Mouse (Mus musculus) megakaryocyte progenitor cell, adult 5-6 weeks (primary cell): ENCODE measurements at regions not wholly inside any gene's neighbourhood (a gene's known extent, or its start where the extent isn't known, plus 50 kb on each side); places are given as distances from the start of the nearest gene placed in this dataset.

Source experiments
- ATAC-seq: replicated peaks from 2 replicates; pipeline ENCODE4 v1.8.0; 2016; ENCODE audit warnings: mild to moderate bottlenecking, moderate TSS enrichment, inconsistent platforms; ENCODE audit not compliant: poor library complexity

DNA sequence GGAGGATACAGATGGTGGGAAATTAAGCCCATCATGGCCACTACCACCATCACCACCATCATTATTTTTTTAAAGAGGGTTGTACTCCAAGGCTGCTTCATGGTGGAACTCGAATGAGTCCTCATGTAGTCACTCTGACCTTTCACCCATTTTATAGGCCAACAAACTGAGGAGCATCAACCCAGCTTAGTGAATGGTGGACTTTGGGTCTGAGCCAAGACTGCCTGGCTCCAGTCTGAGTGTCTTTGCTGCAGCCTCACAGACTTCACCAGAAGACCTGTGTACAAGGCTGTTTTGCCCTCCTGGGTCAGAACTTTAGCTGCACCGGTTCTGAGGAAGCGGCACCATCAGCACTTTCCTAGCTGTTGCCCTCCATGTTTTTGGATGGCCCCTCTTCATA is 184.4 kb downstream of the Emx2 start:
- ATAC-seq = no peak

- ATAC-seq = no peak
Observed at GRCm38 (mm10) chr19:59646231-59646630, 188.1 kb downstream of the Emx2 start.

- no peak for ATAC-seq
Observed at GRCm38 (mm10) chr19:59646656-59647055, 188.5 kb downstream of the Emx2 start.

- no peak for ATAC-seq
Observed at GRCm38 (mm10) chr19:59649421-59649820, 191.2 kb downstream of the Emx2 start.

DNA sequence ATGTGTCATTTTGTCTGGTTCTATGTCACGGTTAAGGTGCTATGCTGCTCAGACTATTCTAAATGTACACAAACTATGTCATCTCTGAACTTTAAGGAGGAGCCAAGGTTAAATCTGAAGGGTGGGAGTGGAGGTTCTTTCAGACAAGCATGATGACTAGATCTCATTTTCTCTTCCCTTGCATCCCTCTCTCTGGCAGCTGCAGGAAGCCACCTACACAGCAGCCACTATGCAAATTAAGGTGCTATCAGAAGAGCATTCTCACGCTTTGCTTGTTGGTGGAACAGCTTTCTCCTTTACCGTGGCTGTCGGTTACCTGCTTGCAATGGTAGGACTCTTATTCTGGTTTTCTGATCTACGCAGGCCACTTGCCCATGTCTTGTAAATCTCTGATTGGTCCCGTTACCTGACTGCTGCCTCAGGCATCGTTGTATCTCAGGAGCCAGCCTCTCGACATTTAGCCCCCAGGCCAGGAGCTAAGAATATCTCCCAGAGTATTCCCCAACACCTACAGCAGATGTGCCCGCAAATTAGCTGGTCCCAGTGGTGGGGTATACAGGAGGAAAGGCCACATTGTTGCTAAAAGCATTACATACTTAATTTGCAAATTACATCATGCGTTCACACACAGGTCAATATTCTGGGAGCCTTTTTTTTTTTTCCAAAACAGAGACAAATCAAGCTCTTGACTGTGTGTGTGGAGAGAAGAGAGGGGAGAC is 192.6 kb downstream of the Emx2 start:
- no peak for ATAC-seq

- ATAC-seq = no peak
Observed at GRCm38 (mm10) chr19:59653631-59654367, 195.6 kb downstream of the Emx2 start.

GRCm38 (mm10) chr19:59655321-59655720 is 197.1 kb downstream of the Emx2 start:
- ATAC-seq = no peak

DNA sequence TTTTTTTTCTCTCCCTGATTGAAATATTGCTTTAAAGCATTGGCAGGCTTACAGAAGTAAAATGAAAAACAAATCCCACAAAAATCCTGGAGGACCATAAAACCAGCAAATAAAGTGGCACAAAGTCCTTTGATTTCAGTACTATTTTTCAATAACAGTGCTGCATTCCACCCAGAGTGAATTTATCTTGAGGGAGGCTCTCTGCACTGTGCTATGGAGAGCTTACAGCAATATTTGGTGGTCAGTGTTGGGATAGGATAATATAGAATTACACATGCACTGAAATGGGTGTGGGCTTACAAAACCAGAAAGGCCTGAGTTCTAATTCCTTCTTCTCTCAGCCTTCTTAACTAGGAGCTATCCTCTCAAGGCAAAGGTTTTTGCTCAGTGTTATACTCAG is 211.6 kb downstream of the Emx2 start:
- ATAC-seq = no peak

DNA sequence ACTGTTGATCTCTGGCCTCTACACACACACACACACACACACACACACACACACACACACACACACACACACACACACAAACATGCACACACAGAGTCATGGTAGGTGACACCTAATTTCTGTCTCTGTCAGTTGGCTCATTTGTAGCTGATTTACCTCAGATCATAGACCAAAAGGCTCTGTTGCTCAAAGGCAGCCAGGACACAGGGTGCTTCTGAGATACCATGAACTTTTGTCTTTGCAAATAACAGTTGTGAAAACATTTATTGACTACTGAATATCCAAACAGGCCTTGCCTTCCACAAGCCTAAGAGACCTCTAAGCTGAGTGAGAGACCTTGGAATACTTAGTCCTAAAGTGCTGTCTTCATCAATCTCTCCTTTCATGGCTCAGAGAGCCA is 215.4 kb downstream of the Emx2 start:
- ATAC-seq = no peak

DNA sequence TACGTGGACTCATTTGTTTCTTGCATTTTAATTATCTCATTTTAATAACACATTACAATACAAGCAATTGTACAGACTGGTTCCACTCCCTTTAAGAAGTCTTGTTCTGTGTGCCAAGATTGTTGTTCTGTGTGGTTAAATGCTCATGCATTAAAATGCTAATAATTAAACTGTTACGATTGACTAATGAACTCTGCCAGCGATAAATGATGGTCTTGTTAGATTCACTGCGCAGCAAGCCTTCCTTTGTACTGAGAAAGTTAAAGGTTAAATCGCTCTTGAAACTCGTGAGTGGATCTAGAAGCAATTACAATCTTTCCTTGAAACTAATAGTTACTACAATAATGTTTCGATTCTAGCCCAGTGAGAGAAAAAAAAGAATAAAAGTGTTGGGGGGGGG is 221.0 kb downstream of the Emx2 start:
- ATAC-seq = no peak

DNA sequence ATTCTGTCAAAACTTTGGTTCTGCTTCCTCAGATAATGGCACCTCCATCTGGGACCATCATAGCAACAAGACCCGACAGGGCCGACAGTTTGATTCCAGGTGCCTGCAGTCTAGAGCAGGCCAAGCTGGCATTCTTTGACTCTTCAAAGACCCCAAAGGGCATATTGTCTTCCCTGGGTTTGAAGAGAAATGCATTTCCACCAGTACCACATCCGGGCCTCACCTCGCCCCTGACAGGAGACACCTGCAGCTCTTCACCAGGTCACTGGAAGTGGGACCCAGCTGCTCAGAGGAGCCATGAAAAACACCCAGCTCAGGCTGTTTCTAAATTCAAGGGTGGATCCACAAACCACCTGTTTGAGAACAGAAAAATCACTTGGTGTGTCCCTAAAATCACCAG is 222.2 kb downstream of the Emx2 start:
- ATAC-seq = no peak

DNA sequence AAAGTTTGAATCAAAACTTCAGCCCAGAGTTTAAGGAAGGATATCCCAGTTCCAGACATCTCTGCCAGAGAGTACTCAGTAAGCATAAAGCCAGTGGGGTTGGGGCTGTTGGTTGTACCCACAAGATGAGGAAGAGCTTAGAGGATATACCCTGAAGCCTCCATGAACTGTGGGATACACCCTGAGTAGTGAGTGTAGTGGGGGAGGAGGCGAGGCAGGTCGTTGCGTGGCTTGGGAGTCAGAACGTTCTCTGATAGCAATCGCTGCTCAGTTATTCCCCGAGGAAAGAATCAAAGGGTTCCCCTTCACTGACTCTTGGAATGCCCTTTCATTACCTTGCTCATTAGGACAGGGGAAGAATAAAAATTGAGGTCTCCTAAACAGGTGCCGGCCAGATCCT is 226.1 kb downstream of the Emx2 start:
- no peak for ATAC-seq

GRCm38 (mm10) chr19:59685826-59686717 is 227.9 kb downstream of the Emx2 start:
- no peak for ATAC-seq

DNA sequence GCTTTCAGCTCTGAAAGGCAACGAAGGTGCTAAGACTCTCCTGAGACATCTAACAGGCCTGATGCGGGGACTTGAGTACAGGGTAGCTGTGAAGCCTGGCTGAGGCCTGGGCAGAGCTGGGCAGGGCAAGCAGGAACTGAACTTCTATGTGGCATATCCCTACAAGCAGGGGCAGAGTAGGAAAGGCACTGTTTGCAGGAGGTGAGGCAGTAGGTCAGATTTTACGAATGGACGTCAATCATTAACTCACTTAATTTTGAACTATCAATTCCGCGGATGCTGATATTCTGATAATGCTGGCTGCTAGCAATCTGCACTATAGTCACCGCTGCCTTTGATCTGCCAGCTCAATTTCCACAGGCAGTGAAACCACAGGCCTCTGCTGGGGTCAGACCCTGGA is 229.0 kb downstream of the Emx2 start:
- ATAC-seq = no peak

DNA sequence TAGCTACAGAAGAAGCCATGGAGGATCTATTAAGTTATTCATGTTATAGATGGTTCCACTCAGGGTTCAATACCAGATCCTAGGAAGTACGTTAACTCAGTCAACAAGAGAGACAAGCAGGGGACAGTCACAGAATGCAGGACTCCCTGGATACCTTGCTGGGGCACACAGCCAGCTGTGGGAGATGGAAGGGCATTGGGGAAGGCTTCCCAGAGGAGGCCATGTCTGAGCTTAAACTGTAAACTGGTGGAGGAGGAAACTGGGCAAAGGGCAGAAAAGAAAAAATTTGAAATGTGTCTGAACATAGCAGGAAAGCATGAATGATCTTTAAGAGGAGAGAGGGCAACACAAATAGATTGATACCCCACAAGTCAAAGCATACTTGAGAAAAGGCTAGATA is 229.5 kb downstream of the Emx2 start:
- no peak for ATAC-seq

GRCm38 (mm10) chr19:59691541-59692096 is 233.4 kb downstream of the Emx2 start:
- no peak for ATAC-seq

DNA sequence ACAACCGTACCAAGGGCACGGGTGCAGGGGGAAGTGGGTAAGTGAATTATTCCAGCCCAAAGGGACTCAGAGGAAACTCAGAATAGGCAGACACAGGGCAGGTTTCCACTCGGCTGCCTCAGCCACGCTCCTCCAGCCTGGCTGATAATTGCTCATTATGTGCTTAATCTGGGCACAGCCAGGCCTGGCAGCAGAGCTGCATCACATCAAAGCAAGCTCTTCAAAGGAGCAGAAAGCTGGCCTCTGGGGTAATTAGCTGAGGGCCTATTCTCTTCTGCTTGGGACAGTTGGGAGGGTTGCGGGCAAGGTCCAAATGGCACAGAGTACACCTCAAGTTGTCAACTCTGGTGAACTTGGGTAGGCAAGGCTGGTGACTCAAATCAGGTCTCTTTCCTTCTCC is 239.5 kb downstream of the Emx2 start:
- ATAC-seq = no peak

DNA sequence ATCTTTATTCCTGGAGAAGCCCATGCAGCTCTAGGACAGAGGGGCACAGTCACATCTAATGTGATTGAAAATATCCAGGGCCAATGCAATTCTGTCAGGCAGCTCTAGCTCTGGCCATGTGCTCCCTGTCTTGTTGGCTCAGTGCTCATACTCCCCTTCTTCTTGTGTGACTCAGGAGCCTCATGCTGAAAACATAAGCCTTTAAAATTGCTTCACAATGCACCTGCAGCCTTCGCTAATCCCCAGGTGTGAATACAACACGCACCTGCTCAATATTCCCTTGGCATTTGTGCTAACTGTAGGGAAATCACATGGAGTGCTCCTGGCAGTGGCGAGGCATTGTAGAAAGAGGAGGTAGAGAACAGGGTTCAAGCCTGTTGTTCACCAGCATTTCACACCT is 242.0 kb downstream of the Emx2 start:
- ATAC-seq = no peak

DNA sequence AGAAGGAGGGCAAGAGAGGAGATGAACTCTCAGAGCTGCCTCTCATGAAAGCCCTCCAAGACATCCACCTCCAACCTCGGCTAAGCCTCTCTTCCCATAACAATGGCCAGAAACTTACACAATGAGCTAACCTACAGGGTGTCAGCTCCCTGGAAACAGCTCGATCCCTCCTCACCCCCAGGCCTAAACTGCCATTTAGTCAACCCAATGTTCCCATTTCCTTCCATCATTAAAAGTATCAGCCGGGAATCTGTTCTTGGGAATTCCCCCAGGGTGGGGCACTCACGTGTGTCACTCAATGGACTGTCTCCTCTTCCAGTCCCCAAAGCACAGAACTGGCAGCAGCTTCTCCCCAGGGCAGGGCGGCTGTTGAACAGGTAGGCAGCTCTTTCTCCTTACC is 236.3 kb downstream of the Rab11fip2 start:
- no peak for ATAC-seq

- ATAC-seq = no peak
Observed at GRCm38 (mm10) chr19:59709180-59709579, 234.3 kb downstream of the Rab11fip2 start.

DNA sequence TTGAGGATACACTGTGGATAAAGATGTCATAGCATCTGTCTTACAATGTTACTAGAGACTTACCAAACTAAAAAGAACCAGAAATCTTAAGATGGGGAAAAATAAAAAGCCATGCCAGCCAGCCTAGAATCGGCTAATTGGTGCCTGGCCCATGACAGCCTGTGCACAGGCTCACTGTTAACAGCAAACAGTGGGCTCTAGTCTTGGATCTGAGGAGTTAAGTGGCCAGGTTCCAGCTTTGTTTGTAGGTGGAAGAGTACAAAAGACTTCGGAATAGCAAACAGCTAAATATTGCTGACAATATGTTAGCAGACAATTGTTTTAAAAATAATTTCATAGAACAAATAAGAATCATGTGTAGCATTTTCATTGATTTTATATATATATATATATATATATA is 228.4 kb downstream of the Rab11fip2 start:
- no peak for ATAC-seq
